Mouse (Mus musculus) central nervous system, embryonic 11.5 days (tissue): ENCODE measurements around the gene Pnrc2. TPM values are rescaled to one million over a fixed set of nuclear protein-coding genes. Genes with fewer than 3 reads are reported as not detected.

Experiments
- polyA plus RNA-seq: library from polyadenylated mRNA; depleted of rRNA; stranded (reverse); fragments of >200 nt; gene quantifications from 2 replicates; pipeline ENCODE4 v1.2.3, GENCODE M21; 2012; rRNA removed

The Pnrc2 gene
- 119 and 142 TPM in 2 replicates for polyA plus RNA-seq

GRCm38 (mm10) chr4:135873526-135874202 lies at the start of gene Pnrc2:
Gene Pnrc2, minus strand, starts transcription at chr4:135873850.

GRCm38 (mm10) chr4:135920304-135921241 lies 46.9 kb upstream of the Pnrc2 start, which contains the start of gene Fuca1:
Gene Fuca1, plus strand, starts transcription at chr4:135920735.

GRCm38 (mm10) chr4:135895071-135895571 lies 21.5 kb upstream of the Pnrc2 start, which contains the start of gene Cnr2:
Gene Cnr2, plus strand, starts transcription at chr4:135895394.

GRCm38 (mm10) chr4:135855536-135856222 lies 18.0 kb downstream of the Pnrc2 start, which contains the start of gene Srsf10:
Gene Srsf10, plus strand, starts transcription at chr4:135855747.

Other genes with a start within 250 kb of the Pnrc2 start
- 0.34 and 0.87 TPM in 2 replicates for gene Ifnlr1, start 187.6 kb downstream of the Pnrc2 start, polyA plus RNA-seq
- 0.07 and 0.10 TPM in 2 replicates for gene Il22ra1, start 145.7 kb downstream of the Pnrc2 start, polyA plus RNA-seq
- gene Myom3, start 114.1 kb downstream of the Pnrc2 start, polyA plus RNA-seq, result 0.04 and 1.9 TPM in 2 replicates
- gene Srsf10, start 18.1 kb downstream of the Pnrc2 start, polyA plus RNA-seq, result 161 and 212 TPM in 2 replicates
- gene Cnr2, start 21.5 kb upstream of the Pnrc2 start, polyA plus RNA-seq, result 0.45 and 0.46 TPM in 2 replicates
- 31.6 and 41.2 TPM in 2 replicates for gene Fuca1, start 46.9 kb upstream of the Pnrc2 start, polyA plus RNA-seq
- gene Hmgcl, start 72.6 kb upstream of the Pnrc2 start, polyA plus RNA-seq, result 45.1 and 46.8 TPM in 2 replicates
- 27.9 TPM in 2 replicates for gene Gale, start 89.9 kb upstream of the Pnrc2 start, polyA plus RNA-seq
- gene Lypla2, start 98.8 kb upstream of the Pnrc2 start, polyA plus RNA-seq, result 112 and 118 TPM in 2 replicates
- gene Pithd1, start 113.4 kb upstream of the Pnrc2 start, polyA plus RNA-seq, result 40.5 and 50.9 TPM in 2 replicates
- 23.0 and 26.1 TPM in 2 replicates for gene Eloa, start 147.9 kb upstream of the Pnrc2 start, polyA plus RNA-seq
- 1,444 and 2,797 TPM in 2 replicates for gene Rpl11, start 179.6 kb upstream of the Pnrc2 start, polyA plus RNA-seq